Mouse (Mus musculus) c-Kit-positive CD71-positive TER-119-negative erythroid progenitor cells, embryonic 14.5 days (primary cell): ENCODE measurements around the gene Paqr5.

Experiments
- DNase-seq: peaks from one replicate; pipeline ENCODE4 v3.0.0-alpha.2; 2013; ENCODE audit warnings: low read depth

Gene Paqr5

DNA sequence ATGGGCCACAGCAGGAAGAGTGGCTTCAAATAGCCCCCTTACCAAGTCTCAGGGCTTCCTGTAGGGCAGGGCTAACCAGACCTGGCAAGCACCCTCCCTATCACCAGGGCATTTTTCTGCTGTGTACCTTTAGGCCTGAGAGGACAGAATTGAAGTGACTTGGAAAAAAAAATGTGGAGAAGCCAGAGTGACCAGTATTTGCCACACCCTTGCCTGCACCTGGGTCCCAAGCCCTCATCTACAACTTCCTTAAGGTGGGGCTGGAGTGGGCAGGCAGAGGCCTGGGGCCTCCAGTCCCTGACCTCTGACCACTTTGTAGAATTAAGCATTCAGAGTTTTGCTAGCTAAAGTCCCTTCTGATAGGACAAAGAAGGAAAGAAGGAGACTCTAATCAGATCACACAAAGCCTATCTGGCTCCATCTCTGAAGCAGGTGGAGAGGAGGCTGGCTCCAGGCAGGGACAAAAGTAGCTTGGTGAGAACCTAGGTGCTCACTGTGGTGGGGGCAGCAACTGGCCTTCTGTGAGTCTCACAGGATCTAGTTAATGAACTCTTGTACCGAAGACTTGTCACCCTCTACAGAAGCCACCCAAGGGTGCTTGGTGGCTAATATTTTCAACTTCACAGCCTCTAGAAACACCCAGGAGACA lies 66.6 kb downstream of the Paqr5 start:
- DNase-seq, result no peak

DNA sequence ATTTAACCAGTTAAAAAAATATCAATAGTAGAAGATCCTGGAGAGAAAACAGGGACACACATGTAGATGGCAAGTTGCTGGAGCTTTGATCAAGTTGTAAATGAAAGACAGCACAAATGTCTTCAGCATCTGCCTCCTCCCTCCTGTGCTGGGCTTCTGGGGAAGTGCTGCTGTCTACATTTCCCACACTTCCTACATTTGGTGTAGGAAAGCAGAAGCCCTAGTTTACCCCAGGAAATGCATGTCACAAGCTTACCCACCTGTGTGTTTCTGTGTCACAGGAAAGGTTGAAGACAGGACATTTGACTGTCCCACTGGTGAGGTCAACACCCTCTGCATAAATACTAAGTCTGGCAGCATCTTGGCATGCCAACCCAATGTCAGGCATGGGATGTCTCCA lies 71.9 kb downstream of the Paqr5 start:
- no peak for DNase-seq

DNA sequence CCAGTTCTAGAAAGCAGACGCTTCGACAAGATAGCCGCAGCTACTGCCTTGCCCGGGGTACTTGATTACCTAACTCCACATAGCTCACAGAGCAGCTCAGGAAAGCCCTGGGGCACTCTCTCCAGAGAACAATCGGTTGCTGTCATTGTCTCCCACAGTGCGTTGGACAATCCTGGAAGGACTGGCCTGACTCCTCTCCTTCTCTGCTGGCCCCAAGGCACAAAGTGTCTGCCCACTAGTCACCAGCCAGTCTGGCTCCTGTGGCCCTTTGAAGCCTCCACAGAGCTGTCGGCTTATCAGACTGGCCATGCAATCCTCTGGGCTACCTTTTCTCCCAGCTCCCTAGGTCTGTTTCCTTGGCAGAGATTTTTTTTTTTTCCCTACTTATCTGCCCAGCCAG lies 74.4 kb downstream of the Paqr5 start:
- DNase-seq, result no peak

GRCm38 (mm10) chr9:61947402-61948346 lies 79.0 kb downstream of the Paqr5 start:
- peak; percentile 82 for DNase-seq

DNA sequence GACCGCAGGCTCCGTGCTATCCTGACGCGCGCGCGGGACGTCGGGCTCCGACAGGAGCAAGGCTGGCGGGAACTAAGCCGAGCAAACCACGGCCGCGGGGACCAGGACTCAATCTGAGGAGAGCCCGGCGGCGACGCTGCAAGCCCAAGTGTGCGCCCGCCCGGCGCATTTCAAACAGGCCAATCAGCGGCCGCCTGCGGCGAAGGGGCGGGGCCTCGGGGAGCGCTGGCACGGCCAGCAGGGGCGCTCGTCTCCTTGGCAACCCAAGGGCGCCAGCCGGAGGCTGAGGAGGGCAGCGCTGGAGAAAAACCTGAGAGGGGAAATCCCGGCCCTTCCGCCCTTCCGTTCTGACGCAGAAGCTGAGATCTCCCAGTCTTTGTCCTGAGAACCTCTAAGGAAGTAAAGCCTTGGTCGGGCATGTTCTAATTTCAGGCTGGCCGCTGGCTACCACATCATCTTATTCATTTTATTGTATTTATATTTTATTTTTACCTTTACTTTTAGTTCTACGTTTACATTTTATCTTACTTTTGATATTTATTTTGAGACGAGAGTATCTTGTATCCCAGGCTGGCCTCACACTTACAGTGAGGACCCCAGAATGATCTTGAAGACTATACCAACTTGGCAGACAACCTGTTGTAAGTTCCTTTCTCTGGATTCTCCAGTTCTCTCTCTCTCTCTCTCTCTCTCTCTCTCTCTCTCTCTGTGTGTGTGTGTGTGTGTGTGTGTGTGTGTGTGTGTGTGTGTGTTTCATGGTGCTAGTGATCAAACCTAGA lies 79.8 kb downstream of the Paqr5 start, which contains the start of gene Kif23:
Gene Kif23, minus strand, starts transcription at position 152 of the 779 bp plus-strand sequence.
- DNase-seq, result peak; percentile 93

GRCm38 (mm10) chr9:61945973-61946611 lies 80.6 kb downstream of the Paqr5 start:
- DNase-seq, result peak; percentile 40

DNA sequence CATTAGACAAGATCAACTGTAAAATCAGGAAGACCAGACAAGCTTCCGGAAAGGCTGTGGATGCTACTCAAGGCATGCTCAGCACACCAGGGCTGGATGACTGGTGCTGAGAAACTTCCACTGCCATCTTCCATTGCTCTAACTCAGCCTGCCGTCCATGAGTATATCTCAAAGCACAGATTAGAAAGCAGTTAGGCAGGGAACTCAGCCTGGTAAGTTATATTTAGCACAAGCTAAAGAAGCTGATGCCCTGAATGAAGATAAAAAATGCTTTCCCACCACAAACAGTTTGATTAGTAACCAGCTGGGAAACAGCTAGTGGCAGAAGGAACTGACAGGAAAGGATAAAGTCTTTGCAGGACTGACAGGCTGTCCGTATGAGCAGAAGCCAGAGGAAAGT lies 85.6 kb downstream of the Paqr5 start:
- DNase-seq, result no peak

- no peak for DNase-seq
These were observed 93.3 kb downstream of the Paqr5 start for GRCm38 (mm10) chr9:61933333-61933732.

DNA sequence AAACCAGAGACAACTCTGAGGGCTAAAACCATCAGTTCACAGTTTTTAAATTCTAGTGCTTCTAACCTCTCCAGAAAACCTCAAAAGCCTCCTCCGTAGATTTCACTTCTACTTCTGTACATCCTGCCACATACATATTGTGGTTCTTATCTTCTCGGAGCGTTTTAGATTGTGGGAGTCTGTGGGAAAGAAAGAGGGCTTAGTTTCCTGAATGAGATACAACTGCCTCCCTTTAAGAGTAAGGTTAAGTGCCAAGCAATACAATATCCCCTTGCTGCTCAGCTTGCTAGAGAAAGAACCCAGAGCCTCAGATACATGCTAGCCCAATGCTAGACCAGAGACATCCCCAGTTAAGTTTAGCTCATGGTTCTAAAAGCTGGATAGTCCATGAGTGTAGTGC lies 94.6 kb downstream of the Paqr5 start:
- DNase-seq, result no peak

- no peak for DNase-seq
These were observed 101.5 kb downstream of the Paqr5 start for GRCm38 (mm10) chr9:61925086-61925660.

- DNase-seq, result no peak
These were observed 106.3 kb downstream of the Paqr5 start for GRCm38 (mm10) chr9:61920331-61920730.

- no peak for DNase-seq
These were observed 107.2 kb downstream of the Paqr5 start for GRCm38 (mm10) chr9:61919464-61919863.

DNA sequence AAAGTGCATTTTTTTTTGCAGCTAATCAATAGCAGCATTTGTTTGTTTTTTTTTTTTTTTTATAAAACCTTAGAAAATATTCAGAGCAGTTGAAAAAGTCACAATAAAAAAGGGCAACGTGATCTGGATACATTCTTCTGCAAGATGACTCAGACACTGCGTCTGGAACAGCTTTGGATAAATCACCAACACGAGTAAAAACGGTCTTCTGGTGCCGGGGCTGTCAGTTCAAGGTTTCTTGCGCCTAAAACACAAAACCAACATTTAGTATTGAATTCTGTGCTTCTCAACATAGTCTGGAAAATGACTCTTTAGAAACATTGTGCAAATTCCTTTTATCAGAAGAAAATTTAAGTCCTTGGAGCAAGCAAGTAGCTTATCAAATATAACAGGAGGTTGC lies 109.2 kb downstream of the Paqr5 start:
- DNase-seq, result no peak

DNA sequence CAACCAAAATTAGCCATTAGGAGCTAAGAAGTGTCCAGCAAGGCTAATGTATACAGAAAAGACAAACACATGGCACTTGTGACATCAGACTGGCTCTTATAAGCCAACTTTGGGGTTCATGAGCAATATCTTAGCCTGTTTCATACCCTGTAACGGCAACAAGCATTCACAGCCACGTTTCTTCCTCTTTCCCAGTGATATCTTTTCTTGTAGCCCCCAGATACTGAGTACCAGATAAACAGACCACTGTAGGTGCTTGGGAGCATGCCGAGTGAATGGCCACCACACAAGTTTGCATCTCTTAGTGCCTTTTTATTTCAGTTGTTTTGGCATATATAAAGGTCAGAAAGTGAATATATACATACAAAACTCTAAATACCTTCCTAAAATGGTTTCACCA lies 109.7 kb downstream of the Paqr5 start:
- no peak for DNase-seq

GRCm38 (mm10) chr9:61915393-61916005 lies 111.2 kb downstream of the Paqr5 start:
- no peak for DNase-seq

- DNase-seq, result no peak
These were observed 111.7 kb downstream of the Paqr5 start for GRCm38 (mm10) chr9:61914917-61915300.

DNA sequence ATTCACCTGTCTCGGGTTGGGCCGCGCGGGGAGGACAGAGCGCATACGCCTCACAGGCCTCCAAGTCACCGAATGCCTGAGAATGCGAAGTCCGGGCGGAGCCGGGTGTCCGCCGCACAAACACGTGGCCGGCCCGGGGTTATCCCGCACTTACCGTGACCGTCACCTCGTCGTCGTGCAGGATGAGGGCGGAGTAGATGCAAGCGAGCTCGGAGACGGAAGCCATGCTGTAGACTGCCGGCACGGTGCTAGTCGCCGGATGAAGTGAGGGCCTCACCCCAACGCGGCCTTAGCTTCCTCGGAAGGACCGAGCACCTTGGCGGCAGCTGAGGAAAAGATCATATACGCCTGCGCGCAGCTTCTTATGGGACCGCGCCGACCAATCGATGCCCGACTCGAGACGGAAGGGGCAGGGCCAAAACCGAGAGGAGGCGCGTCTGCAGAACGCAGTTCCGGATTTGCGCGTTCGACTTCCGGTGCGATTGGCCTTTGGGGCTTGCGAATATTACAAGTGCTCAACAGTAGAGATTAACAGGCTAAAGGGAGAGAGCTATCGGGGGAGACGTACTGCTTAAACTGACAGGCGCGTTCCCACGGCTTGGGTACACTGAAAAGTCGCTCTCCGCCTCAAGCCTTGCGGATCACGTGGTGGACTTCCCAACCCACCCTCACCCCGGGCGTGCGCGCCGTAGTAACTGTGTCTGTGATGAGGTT lies 112.3 kb downstream of the Paqr5 start, which contains the start of gene Rplp1:
Gene Rplp1, minus strand, starts transcription at position 340 of the 714 bp plus-strand sequence.
- DNase-seq, result peak; percentile 96

DNA sequence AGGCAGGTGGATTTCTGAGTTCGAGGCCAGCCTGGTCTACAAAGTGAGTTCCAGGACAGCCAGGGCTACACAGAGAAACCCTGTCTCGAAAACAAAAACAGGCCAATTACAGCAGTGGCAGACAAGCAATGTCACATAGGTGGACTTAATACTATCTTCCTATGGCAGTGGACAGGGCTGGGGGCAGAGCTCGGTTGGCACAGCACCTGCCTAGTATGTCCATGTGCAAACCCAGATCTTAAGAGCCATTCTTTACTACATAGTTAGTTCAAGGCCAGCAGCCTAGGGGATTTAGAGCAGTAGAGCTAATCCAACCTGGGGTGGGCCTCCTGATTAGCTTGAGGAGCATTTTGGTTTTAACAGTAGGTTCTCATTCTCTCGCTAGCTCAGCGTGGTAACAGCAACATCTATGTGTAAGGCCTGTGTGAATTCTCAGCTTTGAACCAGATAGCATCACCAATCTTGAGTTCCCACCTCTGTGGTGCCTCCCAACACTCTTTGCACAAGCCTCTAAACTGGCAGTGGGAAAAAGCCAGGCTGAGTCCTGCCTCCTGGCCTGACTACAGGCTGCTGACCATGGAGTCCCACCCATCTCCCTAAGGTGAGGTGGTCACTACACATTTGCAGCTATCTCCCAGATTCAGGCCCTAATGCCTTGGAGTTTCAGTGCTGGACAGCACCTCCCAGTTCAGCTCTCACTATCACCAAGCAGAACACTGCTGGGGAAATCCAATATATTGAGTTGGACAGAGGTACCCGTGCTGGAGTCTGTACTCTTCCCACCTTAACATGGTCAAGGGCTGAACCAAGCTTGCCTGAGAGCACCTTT lies 115.1 kb downstream of the Paqr5 start:
- DNase-seq, result no peak

DNA sequence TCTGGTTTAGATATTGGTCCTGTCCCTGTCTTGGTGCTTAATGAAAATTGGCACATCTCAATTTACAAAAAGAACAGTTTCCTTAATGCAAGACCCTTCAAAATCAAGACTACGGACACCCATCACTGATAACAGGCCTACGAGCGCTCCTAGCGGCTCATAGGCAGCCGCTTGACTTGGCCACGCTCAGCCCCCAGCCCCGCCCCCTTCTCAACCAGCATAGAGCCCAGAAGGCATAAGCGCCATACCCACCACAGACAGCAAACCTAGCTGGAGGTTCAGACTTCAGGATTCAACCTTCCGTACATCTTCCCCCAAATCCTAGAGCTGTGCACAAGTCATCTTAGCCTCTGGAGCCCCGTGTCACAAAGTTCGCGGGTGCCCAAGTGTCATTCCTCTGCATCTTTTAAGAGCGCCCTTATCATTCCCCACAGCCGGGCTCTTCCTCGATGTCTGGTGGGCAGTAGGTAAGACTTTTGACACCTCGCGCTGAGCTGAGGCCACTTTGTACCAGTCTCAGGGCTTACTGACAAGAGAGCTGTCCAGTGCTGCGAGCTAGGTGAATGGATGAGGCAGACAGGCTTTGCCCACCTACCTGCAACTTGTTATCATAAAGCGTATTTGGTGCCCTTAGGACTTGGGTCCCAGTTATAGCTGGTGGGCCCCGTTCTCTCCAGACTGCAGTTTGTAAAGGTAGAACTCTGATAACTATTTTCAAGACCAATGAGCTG lies 116.0 kb downstream of the Paqr5 start:
- DNase-seq, result no peak
